Comparison of ENCODE assay signal across 8 mouse cellular contexts in the genomic region with DNA sequence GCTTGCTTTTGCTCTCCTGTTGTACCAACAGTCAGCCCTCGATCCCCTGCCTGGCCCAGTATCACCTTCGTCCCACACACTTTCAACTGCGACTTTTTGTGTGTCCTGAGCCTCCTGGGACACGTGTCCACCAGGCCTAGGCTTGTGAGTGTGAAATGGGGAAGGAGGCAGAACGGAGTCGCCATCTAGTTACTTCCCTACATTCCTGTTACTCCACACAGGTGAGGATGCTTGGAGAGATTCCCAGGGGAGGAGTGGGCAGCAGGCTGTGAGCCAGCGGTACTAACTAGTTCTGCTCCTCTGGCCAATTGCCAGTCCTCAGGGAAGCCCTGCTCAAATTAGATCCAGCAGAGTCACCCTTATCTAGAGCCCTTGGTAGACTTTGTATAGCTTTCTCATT. TPM values are rescaled to one million over a fixed set of nuclear protein-coding genes. Genes with fewer than 3 reads are reported as not detected.
DNase-seq lines count a peak whose midpoint lies in the region; ATAC-seq lines count a peak whose summit lies in the region.

No protein-coding gene starts in this region.

- peaks cover 6% of the 10 kb centered on the region for H3K36me3 ChIP-seq in lung, embryonic 16.5 days (ENCODE audit: control insufficient read depth, insufficient read depth, low read length)
- peaks cover 19% of the 10 kb centered on the region for H3K36me3 ChIP-seq in embryonic facial prominence, embryonic 13.5 days
- no peaks in the 10 kb centered on the region for H3K36me3 ChIP-seq in hindbrain, embryonic 11.5 days (ENCODE audit: control insufficient read depth, insufficient read depth, low read length)
- H3K36me3 ChIP-seq in midbrain, embryonic 12.5 days: peaks cover 18% of the 10 kb centered on the region

- H3K9ac ChIP-seq in lung, embryonic 16.5 days (ENCODE audit: low read length): peak overlapping the region; percentile 55; the same call in 1 of the 2 replicates
- H3K9ac ChIP-seq in embryonic facial prominence, embryonic 13.5 days: peak overlapping the region; percentile 90
- no peak overlapping the region for H3K9ac ChIP-seq in hindbrain, embryonic 11.5 days (ENCODE audit: low read depth, low read length)
- no peak overlapping the region; the same call in 1 of the 2 replicates for H3K9ac ChIP-seq in midbrain, embryonic 12.5 days (replicated peaks)

- DNase-seq in lung, postnatal 36 days: no peak
- peak; percentile 39 for DNase-seq in hindbrain, embryonic 11.5 days (ENCODE audit: low spot score)
- DNase-seq in urinary bladder, postnatal 25 days (ENCODE audit: low spot score): no peak
- DNase-seq in adrenal gland, adult 8-10 months: no peak
- no peak for DNase-seq in urinary bladder, postnatal 36 days (ENCODE audit: low spot score in 2 of 2)

- H3K9me3 ChIP-seq in lung, embryonic 16.5 days (ENCODE audit: control insufficient read depth, low read length): no peaks in the 10 kb centered on the region
- H3K9me3 ChIP-seq in embryonic facial prominence, embryonic 13.5 days: no peaks in the 10 kb centered on the region
- no peaks in the 10 kb centered on the region for H3K9me3 ChIP-seq in hindbrain, embryonic 11.5 days (ENCODE audit: control insufficient read depth, low read length)
- no peaks in the 10 kb centered on the region for H3K9me3 ChIP-seq in midbrain, embryonic 12.5 days

- H3K4me1 ChIP-seq in lung, embryonic 16.5 days (replicated peaks; ENCODE audit: control insufficient read depth, insufficient read depth, low read length): peaks cover 21% of the 10 kb centered on the region
- peaks cover 29% of the 10 kb centered on the region for H3K4me1 ChIP-seq in embryonic facial prominence, embryonic 13.5 days
- peaks cover 4% of the 10 kb centered on the region for H3K4me1 ChIP-seq in hindbrain, embryonic 11.5 days (replicated peaks; ENCODE audit: control insufficient read depth, insufficient read depth, low read length)
- H3K4me1 ChIP-seq in midbrain, embryonic 12.5 days: peaks cover 29% of the 10 kb centered on the region

- no peak for ATAC-seq in lung, embryonic 16.5 days (ENCODE audit: low read depth)
- no peak for ATAC-seq in embryonic facial prominence, embryonic 13.5 days (ENCODE audit: insufficient number of reproducible peaks, insufficient read depth, low FRiP score, low TSS enrichment, low read depth)
- no peak for ATAC-seq in hindbrain, embryonic 11.5 days (ENCODE audit: low FRiP score)
- no peak for ATAC-seq in midbrain, embryonic 12.5 days (ENCODE audit: low FRiP score, low read depth)

- no peaks in the 10 kb centered on the region for H3K27me3 ChIP-seq in lung, embryonic 16.5 days (ENCODE audit: control insufficient read depth, insufficient read depth, low read depth, low read length)
- no peaks in the 10 kb centered on the region for H3K27me3 ChIP-seq in embryonic facial prominence, embryonic 13.5 days
- no peaks in the 10 kb centered on the region for H3K27me3 ChIP-seq in hindbrain, embryonic 11.5 days (ENCODE audit: control insufficient read depth, insufficient read depth, low read length)
- no peaks in the 10 kb centered on the region for H3K27me3 ChIP-seq in midbrain, embryonic 12.5 days

- no peak overlapping the region for H3K4me3 ChIP-seq in lung, embryonic 16.5 days (ENCODE audit: low read length)
- 0 out of 2 replicates have a peak overlapping the region, but pooled peaks have one; percentile 72 for H3K4me3 ChIP-seq in embryonic facial prominence, embryonic 13.5 days
- H3K4me3 ChIP-seq in hindbrain, embryonic 11.5 days (ENCODE audit: low read depth, low read length): no peak overlapping the region
- H3K4me3 ChIP-seq in midbrain, embryonic 12.5 days: no peak overlapping the region

- peak overlapping the region; percentile 64; the same call in 1 of the 2 replicates for H3K4me2 ChIP-seq in lung, embryonic 16.5 days (ENCODE audit: low read depth, low read length)
- peak overlapping the region; percentile 80 for H3K4me2 ChIP-seq in embryonic facial prominence, embryonic 13.5 days
- H3K4me2 ChIP-seq in hindbrain, embryonic 11.5 days (replicated peaks; ENCODE audit: low read depth, low read length): 0 out of 2 replicates have a peak overlapping the region, but pooled peaks have one; percentile 61
- peak overlapping the region; percentile 57 for H3K4me2 ChIP-seq in midbrain, embryonic 12.5 days (replicated peaks)

- 30% methylated on average over 7 of the region's 7 CpGs for WGBS in lung, embryonic 16.5 days
- WGBS in embryonic facial prominence, embryonic 13.5 days: 30% methylated on average over 7 of the region's 7 CpGs
- WGBS in hindbrain, embryonic 11.5 days: 19% methylated on average over 7 of the region's 7 CpGs
- WGBS in midbrain, embryonic 12.5 days: 23% methylated on average over 7 of the region's 7 CpGs

- H3K27ac ChIP-seq in lung, embryonic 16.5 days (ENCODE audit: low read length): peak overlapping the region; percentile 95
- H3K27ac ChIP-seq in embryonic facial prominence, embryonic 13.5 days: peak overlapping the region; percentile 95
- H3K27ac ChIP-seq in hindbrain, embryonic 11.5 days (ENCODE audit: low read depth, low read length): peak overlapping the region; percentile 7; the same call in 1 of the 2 replicates
- peak overlapping the region; percentile 11; the same call in 1 of the 2 replicates for H3K27ac ChIP-seq in midbrain, embryonic 12.5 days (replicated peaks)

RNA-seq across cellular contexts. Expression of a gene that starts 0.7 kb away (rescaled TPM):
- 1,432 and 1,479 TPM in 2 replicates for polyA plus RNA-seq in lung, embryonic 16.5 days (2015; fragmentation: Nextera tagmentation; extraction: Ambion mirVana)
- polyA plus RNA-seq in embryonic facial prominence, embryonic 13.5 days (2015; fragmentation: Nextera tagmentation; extraction: Ambion mirVana): 1,667 and 1,727 TPM in 2 replicates
- polyA plus RNA-seq in hindbrain, embryonic 11.5 days (2014; fragmentation: Nextera tagmentation; extraction: Ambion mirVana): 1,947 and 1,962 TPM in 2 replicates
- polyA plus RNA-seq in midbrain, embryonic 12.5 days (2016; fragmentation: Nextera tagmentation; extraction: Ambion mirVana): 1,213 and 1,289 TPM in 2 replicates
- total RNA-seq in adrenal gland, adult 8-10 months (2022): 100 to 1,000 TPM; 253 to 280 (median 275) TPM

RNA-seq across cellular contexts. Expression of a gene that starts 23.5 kb away (rescaled TPM):
- 51.9 and 60.7 TPM in 2 replicates for polyA plus RNA-seq in lung, embryonic 16.5 days (2015; fragmentation: Nextera tagmentation; extraction: Ambion mirVana)
- polyA plus RNA-seq in embryonic facial prominence, embryonic 13.5 days (2015; fragmentation: Nextera tagmentation; extraction: Ambion mirVana): 5.9 and 9.1 TPM in 2 replicates
- polyA plus RNA-seq in hindbrain, embryonic 11.5 days (2014; fragmentation: Nextera tagmentation; extraction: Ambion mirVana): 7.8 and 10.0 TPM in 2 replicates
- polyA plus RNA-seq in midbrain, embryonic 12.5 days (2016; fragmentation: Nextera tagmentation; extraction: Ambion mirVana): 7.7 and 7.9 TPM in 2 replicates
- total RNA-seq in adrenal gland, adult 8-10 months (2022): 10 to 100 TPM; 25.4 to 67.6 (median 45.9) TPM

RNA-seq across cellular contexts. Expression of a gene that starts 32.5 kb away (rescaled TPM):
- polyA plus RNA-seq in lung, embryonic 16.5 days (2015; fragmentation: Nextera tagmentation; extraction: Ambion mirVana): 2.3 and 3.5 TPM in 2 replicates
- 2.6 and 3.9 TPM in 2 replicates for polyA plus RNA-seq in embryonic facial prominence, embryonic 13.5 days (2015; fragmentation: Nextera tagmentation; extraction: Ambion mirVana)
- 2.9 and 3.3 TPM in 2 replicates for polyA plus RNA-seq in hindbrain, embryonic 11.5 days (2014; fragmentation: Nextera tagmentation; extraction: Ambion mirVana)
- 1.8 and 2.4 TPM in 2 replicates for polyA plus RNA-seq in midbrain, embryonic 12.5 days (2016; fragmentation: Nextera tagmentation; extraction: Ambion mirVana)
- total RNA-seq in adrenal gland, adult 8-10 months (2022): 1 to 10 TPM; 1.2 to 2.6 (median 1.6) TPM

RNA-seq across cellular contexts. Expression of a gene that starts 38.4 kb away (rescaled TPM):
- not detected in 2 replicates for polyA plus RNA-seq in lung, embryonic 16.5 days (2015; fragmentation: Nextera tagmentation; extraction: Ambion mirVana)
- polyA plus RNA-seq in embryonic facial prominence, embryonic 13.5 days (2015; fragmentation: Nextera tagmentation; extraction: Ambion mirVana): not detected in 2 replicates
- not detected in 2 replicates for polyA plus RNA-seq in hindbrain, embryonic 11.5 days (2014; fragmentation: Nextera tagmentation; extraction: Ambion mirVana)
- polyA plus RNA-seq in midbrain, embryonic 12.5 days (2016; fragmentation: Nextera tagmentation; extraction: Ambion mirVana): not detected in 2 replicates
- not detected for total RNA-seq in adrenal gland, adult 8-10 months (2022)

Comparison
In these comparisons a context has a peak if more than half of its experiments do, and no peak if none do; other contexts are left out.
1. H3K27ac ChIP-seq: peak in every context shown above with its lines; median percentile 95 in lung, embryonic 16.5 days; 95 in embryonic facial prominence, embryonic 13.5 days; 11 in midbrain, embryonic 12.5 days; 7 in hindbrain, embryonic 11.5 days.
2. H3K9ac ChIP-seq: peak in lung, embryonic 16.5 days (single experiment) and embryonic facial prominence, embryonic 13.5 days (single experiment); none in hindbrain, embryonic 11.5 days (single experiment) and midbrain, embryonic 12.5 days (single experiment).
3. Peak in every context shown above with its lines, with median percentiles within 50 percentile points of each other: H3K4me2 ChIP-seq.